Mouse (Mus musculus) hindbrain, embryonic 11.5 days (tissue): ENCODE measurements around the gene Bhlhe23. TPM values are rescaled to one million over a fixed set of nuclear protein-coding genes. Genes with fewer than 3 reads are reported as not detected.

Experiments used
- ATAC-seq: fragments of 200-750 bp; cut with Nextera tagmentation; 2 replicates; pipeline ENCODE4 v1.8.0; 2017; ENCODE audit warnings: mild to moderate bottlenecking, moderate TSS enrichment, moderate library complexity; ENCODE audit not compliant: low FRiP score
- DNase-seq: peaks from one replicate; pipeline ENCODE4 v3.0.0-alpha.2; 2015; ENCODE audit warnings: low spot score
- H3K27ac ChIP-seq: fragments of 300-500 bp; sonication (generic); 2 replicates; pipeline ENCODE4 v1.5.1; 2014; ENCODE audit warnings: mild to moderate bottlenecking, low read depth, low read length
- H3K27me3 ChIP-seq: fragments of 300-500 bp; sonication (generic); 2 replicates; pipeline ENCODE4 v1.6.1; 2014; ENCODE audit warnings: mild to moderate bottlenecking, low read length, moderate library complexity, mixed read lengths; ENCODE audit not compliant: control insufficient read depth, insufficient read depth
- H3K36me3 ChIP-seq: fragments of 300-500 bp; sonication (generic); 2 replicates; pipeline ENCODE4 v1.6.1; 2014; ENCODE audit warnings: mild to moderate bottlenecking, low read length, moderate library complexity, mixed read lengths; ENCODE audit not compliant: control insufficient read depth, insufficient read depth
- H3K4me1 ChIP-seq: fragments of 300-500 bp; sonication (generic); replicated peaks from 2 replicates; pipeline ENCODE4 v1.6.1; 2014; ENCODE audit warnings: low read length, mixed read lengths; ENCODE audit not compliant: control insufficient read depth, insufficient read depth
- H3K4me2 ChIP-seq: fragments of 300-500 bp; sonication (generic); replicated peaks from 2 replicates; pipeline ENCODE4 v1.6.1; 2014; ENCODE audit warnings: mild to moderate bottlenecking, low read depth, low read length
- H3K4me3 ChIP-seq: fragments of 300-500 bp; sonication (generic); 2 replicates; pipeline ENCODE4 v1.5.1; 2014; ENCODE audit warnings: low read depth, low read length
- H3K9ac ChIP-seq: fragments of 300-500 bp; sonication (generic); 2 replicates; pipeline ENCODE4 v1.6.1; 2014; ENCODE audit warnings: low read depth, low read length
- H3K9me3 ChIP-seq: fragments of 300-500 bp; sonication (generic); 2 replicates; pipeline ENCODE4 v1.6.1; 2016; ENCODE audit warnings: low read length; ENCODE audit not compliant: control insufficient read depth
- WGBS: fragments of 180-500 bp; shearing (Covaris S2); extraction: QIAGEN DNeasy Blood & Tissue Kit; methylation state at CpG from one replicate; pipeline ENCODE4 v1.1.7; 2014; 5-methylcytosine and 5-hydroxymethylcytosine counted together
- polyA plus RNA-seq: library from polyadenylated mRNA; unstranded; fragments of >200 nt; fragmentation: Nextera tagmentation; extraction: Ambion mirVana; gene quantifications from 2 replicates; pipeline ENCODE4 v1.2.1, GENCODE M21; 2014

Bhlhe23 gene
- polyA plus RNA-seq, 1 experiment from 2014 or later = 3.0 TPM

DNA sequence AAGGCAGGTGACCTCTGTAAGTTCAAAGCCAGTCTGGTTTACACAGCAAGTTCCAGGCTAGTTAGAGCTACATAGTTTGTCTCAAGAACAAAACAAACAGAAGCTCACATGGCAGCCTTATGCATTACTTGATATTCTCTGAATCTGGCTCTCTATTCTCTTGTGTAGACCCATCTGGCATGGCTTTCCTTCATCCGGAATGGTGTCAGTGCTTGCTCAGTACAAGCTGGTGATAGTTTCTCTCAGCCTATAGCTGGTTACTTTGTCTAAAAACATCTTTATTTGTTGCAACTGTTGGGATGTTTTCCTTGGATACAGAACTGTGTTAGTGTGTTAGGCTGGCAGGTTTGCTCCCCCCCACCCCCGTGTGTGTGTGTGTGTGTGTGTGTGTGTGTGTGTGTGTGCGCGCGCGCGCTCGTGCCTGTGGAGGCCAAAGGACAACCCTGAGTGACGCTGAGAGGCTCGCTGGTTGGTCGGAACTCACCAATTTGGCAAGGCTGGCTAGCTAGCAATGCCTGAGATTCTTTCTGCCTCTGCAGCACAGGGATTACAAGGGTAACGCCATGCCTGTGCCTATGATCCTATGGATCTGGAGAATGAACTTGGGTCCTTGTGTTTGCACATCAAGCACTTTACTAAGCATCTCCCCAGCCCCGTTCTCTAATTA, 11.0 kb upstream of the Bhlhe23 start:
- ATAC-seq (no peak), DNase-seq (no peak)
- H3K4me2 ChIP-seq = no peak overlapping the region
- no peaks in the 10 kb centered on the region for H3K27me3 ChIP-seq
- H3K4me3 ChIP-seq = no peak overlapping the region
- no peaks in the 10 kb centered on the region for H3K36me3 ChIP-seq
- WGBS = 79% methylated on average over 13 of the region's 13 CpGs
- H3K4me1 ChIP-seq = no peaks in the 10 kb centered on the region
- no peaks in the 10 kb centered on the region for H3K9me3 ChIP-seq
- H3K27ac ChIP-seq = no peak overlapping the region
- H3K9ac ChIP-seq = no peak overlapping the region

DNA sequence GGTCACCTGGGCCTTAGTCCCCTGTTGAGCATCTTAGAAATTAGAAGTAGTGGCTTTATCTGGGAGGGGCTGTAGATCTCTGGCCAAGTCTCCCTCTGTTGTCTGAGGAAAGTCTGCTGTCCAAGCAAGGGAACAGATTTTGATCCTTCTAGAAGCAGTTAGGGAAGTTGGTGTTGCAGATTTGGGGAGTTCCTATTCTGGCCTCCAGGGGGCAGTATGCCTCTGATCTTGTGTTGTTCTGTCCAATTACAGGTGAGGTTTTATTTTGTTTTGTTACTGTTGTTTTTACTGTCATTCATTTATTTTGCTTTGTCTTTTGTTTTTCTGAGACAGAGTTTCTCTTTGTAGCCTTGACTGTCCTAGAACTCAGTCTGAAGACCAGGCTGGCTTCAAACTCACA, 10.0 kb upstream of the Bhlhe23 start:
- ATAC-seq (no peak), DNase-seq (peak; percentile 60)

GRCm38 (mm10) chr2:180780282-180780681, 3.6 kb upstream of the Bhlhe23 start:
- no peak overlapping the region for H3K4me3 ChIP-seq
- H3K9ac ChIP-seq = no peak overlapping the region
- WGBS = 8% methylated on average over 2 of the region's 2 CpGs
- no peak overlapping the region for H3K27ac ChIP-seq
- peaks cover 43% of the 10 kb centered on the region for H3K27me3 ChIP-seq
- H3K4me2 ChIP-seq = no peak overlapping the region
- H3K36me3 ChIP-seq = no peaks in the 10 kb centered on the region
- ATAC-seq (no peak), DNase-seq (no peak)
- no peaks in the 10 kb centered on the region for H3K9me3 ChIP-seq
- no peaks in the 10 kb centered on the region for H3K4me1 ChIP-seq

More for the DNA sequence above, 10.0 kb upstream of the Bhlhe23 start:
- Histone ChIP-seq H3K4me2 (no peak overlapping the region), H3K27me3 (peaks cover under 1% of the 10 kb centered on the region; the same call in 1 of the 2 replicates), H3K4me1 (no peaks in the 10 kb centered on the region), H3K4me3 (no peak overlapping the region), H3K36me3 (no peaks in the 10 kb centered on the region), H3K9ac (no peak overlapping the region), H3K9me3 (no peaks in the 10 kb centered on the region), H3K27ac (no peak overlapping the region)

- Histone ChIP-seq H3K4me3 (no peak overlapping the region), H3K27me3 (peaks cover 48% of the 10 kb centered on the region), H3K4me2 (no peak overlapping the region), H3K27ac (no peak overlapping the region), H3K9ac (no peak overlapping the region), H3K36me3 (no peaks in the 10 kb centered on the region), H3K4me1 (no peaks in the 10 kb centered on the region), H3K9me3 (no peaks in the 10 kb centered on the region)
- WGBS = 27% methylated on average over 12 of the region's 12 CpGs
- peak; percentile 85 for DNase-seq
- ATAC-seq = no peak
Observed at GRCm38 (mm10) chr2:180779226-180780104, 2.8 kb upstream of the Bhlhe23 start.

DNA sequence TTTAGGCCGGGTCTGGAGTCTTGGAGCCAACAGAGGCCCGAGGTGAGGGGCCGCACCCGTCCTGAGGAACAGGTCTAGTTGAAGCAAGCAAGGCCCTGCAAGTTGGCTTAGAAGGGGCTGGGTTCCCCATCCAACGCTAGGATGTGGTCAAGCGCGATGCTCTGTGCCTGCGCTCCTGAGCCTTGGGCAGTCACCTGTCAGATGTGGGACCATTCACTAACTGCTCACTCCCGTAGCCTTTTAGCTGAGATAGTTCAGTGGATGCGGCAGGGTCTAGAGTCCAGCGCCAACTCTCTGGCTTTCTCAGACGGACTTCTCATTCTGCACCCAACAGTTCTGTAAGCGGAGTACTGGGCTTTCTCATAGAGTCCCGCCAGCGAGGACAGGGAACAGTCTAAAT, 1.1 kb downstream of the Bhlhe23 start:
- H3K4me1 ChIP-seq = no peaks in the 10 kb centered on the region
- H3K4me2 ChIP-seq = peak overlapping the region; percentile 37; the same call in 1 of the 2 replicates
- H3K9me3 ChIP-seq = no peaks in the 10 kb centered on the region
- H3K27ac ChIP-seq = no peak overlapping the region
- peak overlapping the region; percentile 26 for H3K4me3 ChIP-seq
- H3K36me3 ChIP-seq = no peaks in the 10 kb centered on the region
- WGBS = 4% methylated on average over 15 of the region's 15 CpGs
- H3K9ac ChIP-seq = no peak overlapping the region
- DNase-seq = no peak
- H3K27me3 ChIP-seq = peaks cover 60% of the 10 kb centered on the region
- no peak for ATAC-seq

GRCm38 (mm10) chr2:180775223-180775622, 1.5 kb downstream of the Bhlhe23 start:
- Histone ChIP-seq H3K27me3 (peaks cover 60% of the 10 kb centered on the region), H3K9me3 (no peaks in the 10 kb centered on the region), H3K9ac (no peak overlapping the region), H3K4me2 (no peak overlapping the region; the same call in 1 of the 2 replicates), H3K27ac (no peak overlapping the region), H3K36me3 (no peaks in the 10 kb centered on the region), H3K4me3 (0 out of 2 replicates have a peak overlapping the region, but pooled peaks have one; percentile 26), H3K4me1 (no peaks in the 10 kb centered on the region)
- 3% methylated on average over 12 of the region's 12 CpGs for WGBS
- DNase-seq (no peak), ATAC-seq (no peak)

DNA sequence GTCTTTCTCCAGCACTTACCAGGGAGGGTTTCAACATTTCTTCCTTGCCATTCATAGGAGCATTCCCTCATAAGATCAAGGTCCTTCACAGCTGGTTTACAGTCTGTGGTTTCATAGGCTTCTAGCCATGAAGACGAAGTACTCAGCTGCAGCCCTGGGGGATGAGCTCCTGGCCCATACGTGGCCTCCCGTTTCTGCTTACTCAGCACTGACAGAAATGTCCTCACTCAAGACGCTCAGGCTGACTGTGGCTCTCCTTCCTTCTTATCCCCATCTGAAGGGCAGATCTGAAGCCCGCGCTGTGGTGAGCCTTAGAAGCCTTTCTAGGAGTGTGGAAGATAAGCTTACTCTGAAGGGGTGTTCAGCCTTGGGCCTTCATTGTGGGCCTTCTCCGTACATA, 11.0 kb downstream of the Bhlhe23 start:
- Histone ChIP-seq H3K4me3 (no peak overlapping the region), H3K4me1 (no peaks in the 10 kb centered on the region), H3K4me2 (no peak overlapping the region), H3K27ac (no peak overlapping the region), H3K27me3 (no peaks in the 10 kb centered on the region; the same call in 1 of the 2 replicates), H3K36me3 (no peaks in the 10 kb centered on the region), H3K9ac (no peak overlapping the region), H3K9me3 (no peaks in the 10 kb centered on the region)
- no peak for ATAC-seq
- 75% methylated on average over 7 of the region's 7 CpGs for WGBS
- DNase-seq = no peak

DNA sequence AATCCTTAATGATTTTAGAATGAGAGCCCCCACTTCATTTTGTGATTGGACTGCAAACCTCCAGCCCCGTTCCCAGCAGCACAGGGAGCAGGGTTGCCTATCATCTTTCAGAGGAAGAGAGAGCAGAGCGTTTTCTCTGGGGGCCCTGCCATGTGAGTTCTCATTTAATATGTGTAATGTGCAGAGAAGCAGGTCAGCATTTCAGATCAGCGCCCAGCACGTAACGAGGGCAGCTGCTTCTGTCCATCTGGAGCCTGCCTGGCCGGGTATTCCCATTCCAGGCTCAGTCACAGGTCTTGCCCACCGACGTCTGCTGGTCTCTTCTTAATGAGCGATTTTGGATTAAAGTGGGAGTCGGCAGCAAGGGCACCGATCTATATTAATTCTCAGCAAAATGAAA, 11.7 kb downstream of the Bhlhe23 start:
- WGBS = 62% methylated on average over 11 of the region's 11 CpGs
- Histone ChIP-seq H3K9me3 (no peaks in the 10 kb centered on the region), H3K4me1 (no peaks in the 10 kb centered on the region), H3K36me3 (no peaks in the 10 kb centered on the region), H3K9ac (no peak overlapping the region), H3K4me2 (no peak overlapping the region), H3K4me3 (no peak overlapping the region), H3K27me3 (no peaks in the 10 kb centered on the region; the same call in 1 of the 2 replicates), H3K27ac (no peak overlapping the region)
- ATAC-seq = no peak
- peak; percentile 35 for DNase-seq
